Mouse (Mus musculus) liver, adult 2 months (tissue): ENCODE results near the gene Cntnap1. TPM values are rescaled to one million over a fixed set of nuclear protein-coding genes. Genes with fewer than 3 reads are reported as not detected.

Experiments
- DNase-seq: peaks from one replicate; pipeline ENCODE4 v3.0.0-alpha.2; 2011; ENCODE audit warnings: low read depth, low spot score; ENCODE audit errors: extremely low read depth
- H3K27ac ChIP-seq: fragments of 200-500 bp; replicated peaks from 2 replicates; pipeline ENCODE4 v1.5.1; 2012; ENCODE audit warnings: low read depth, mild to moderate bottlenecking, control low read depth, inconsistent platforms, low read length; ENCODE audit not compliant: insufficient read depth
- H3K27me3 ChIP-seq: fragments of 200-500 bp; 2 replicates; pipeline ENCODE4 v1.6.1; 2012; ENCODE audit warnings: mild to moderate bottlenecking, moderate library complexity, low read length, inconsistent platforms; ENCODE audit not compliant: control insufficient read depth, insufficient read depth
- H3K36me3 ChIP-seq: fragments of 200-500 bp; 2 replicates; pipeline ENCODE4 v1.6.1; 2012; ENCODE audit warnings: low read length, inconsistent platforms; ENCODE audit not compliant: control insufficient read depth, insufficient read depth
- H3K4me1 ChIP-seq: fragments of 200-500 bp; 2 replicates; pipeline ENCODE4 v1.6.1; 2011; ENCODE audit warnings: low read length; ENCODE audit not compliant: control insufficient read depth, insufficient read depth
- H3K4me3 ChIP-seq: fragments of 200-500 bp; 2 replicates; pipeline ENCODE4 v1.5.1; 2011; ENCODE audit warnings: low read depth, mild to moderate bottlenecking, control low read depth, low read length, moderate library complexity; ENCODE audit not compliant: insufficient read depth
- H3K79me2 ChIP-seq: fragments of 200-500 bp; 2 replicates; pipeline ENCODE4 v1.6.1; 2012; ENCODE audit warnings: inconsistent platforms, mild to moderate bottlenecking, low read length, moderate library complexity; ENCODE audit not compliant: control insufficient read depth, insufficient read depth
- H3K9ac ChIP-seq: fragments of 200-500 bp; 2 replicates; pipeline ENCODE4 v1.6.1; 2012; ENCODE audit warnings: low read depth, mild to moderate bottlenecking, control low read depth, inconsistent platforms, low read length
- CTCF ChIP-seq: fragments of 200-500 bp; IDR thresholded peaks from 2 replicates; pipeline ENCODE4 v1.5.1; 2011; ENCODE audit warnings: low read depth, low read length, control low read depth
- POLR2A ChIP-seq: fragments of 200-500 bp; IDR thresholded peaks from 2 replicates; pipeline ENCODE4 v1.6.1; 2011; ENCODE audit warnings: low read length, control low read depth; ENCODE audit not compliant: insufficient read depth; ENCODE audit errors: extremely low read depth
- WGBS: fragments of 180-500 bp; shearing (Covaris S2); methylation state at CpG from one replicate; pipeline ENCODE4 v1.1.7; 2018; 5-methylcytosine and 5-hydroxymethylcytosine counted together
- polyA plus RNA-seq: library from polyadenylated mRNA; depleted of rRNA; stranded (reverse); fragments of >200 nt; gene quantifications from 2 replicates; pipeline ENCODE4 v1.2.3, GENCODE M21; 2012
- total RNA-seq: library from RNA; depleted of rRNA; stranded (reverse); fragments of >200 nt; gene quantifications from 2 replicates; pipeline ENCODE4 v1.2.3, GENCODE M21; 2014

The Cntnap1 gene
- total and polyA plus RNA-seq, 2 experiments = 0.46 to 0.88 TPM

DNA sequence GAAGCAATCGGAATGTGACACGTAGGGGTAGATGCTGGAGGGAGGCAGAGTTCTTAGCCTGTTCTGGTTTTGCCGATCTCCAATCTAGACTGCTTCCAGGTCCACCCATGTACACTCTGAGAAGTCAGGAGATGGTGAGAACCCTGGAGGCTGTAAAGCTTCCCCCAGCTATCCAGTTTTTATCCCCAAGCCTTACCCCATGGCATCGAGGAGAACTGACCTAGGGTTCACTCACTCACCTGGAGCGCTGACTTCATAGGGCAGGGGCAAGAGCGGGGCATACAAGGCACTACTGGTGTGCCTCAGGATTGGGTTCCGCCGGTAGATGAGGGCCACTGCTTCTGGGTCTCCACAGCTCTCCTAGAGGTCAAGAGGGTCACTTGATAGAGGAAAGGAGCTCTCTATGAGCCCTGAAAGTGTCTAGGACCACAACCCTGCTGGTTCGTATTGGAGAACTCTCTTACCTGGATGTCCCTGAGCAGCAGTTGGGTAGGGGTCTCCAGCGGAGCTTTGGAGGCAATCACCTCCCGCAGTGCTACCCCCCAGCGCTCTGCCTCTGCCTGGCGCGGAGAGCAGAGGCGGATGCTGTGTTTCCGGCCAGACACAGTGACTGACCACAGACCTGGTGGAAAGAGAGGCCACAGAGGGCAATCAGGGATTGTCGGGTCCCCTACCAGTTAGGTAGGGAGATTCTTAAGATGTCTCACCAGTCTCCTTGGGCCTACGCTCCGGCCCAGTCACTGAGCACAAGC is 2.9 kb upstream of the Cntnap1 start:
- Histone ChIP-seq H3K27ac (no peak overlapping the region), H3K79me2 (peaks cover 12% of the 10 kb centered on the region; the same call in 1 of the 2 replicates), H3K9ac (no peak overlapping the region), H3K4me1 (peaks cover 10% of the 10 kb centered on the region), H3K4me3 (no peak overlapping the region), H3K36me3 (peaks cover 32% of the 10 kb centered on the region), H3K27me3 (no peaks in the 10 kb centered on the region)
- DNase-seq = no peak
- 93% methylated on average over 19 of the region's 19 CpGs for WGBS
- TF ChIP-seq CTCF (no peak), POLR2A (no peak)

DNA sequence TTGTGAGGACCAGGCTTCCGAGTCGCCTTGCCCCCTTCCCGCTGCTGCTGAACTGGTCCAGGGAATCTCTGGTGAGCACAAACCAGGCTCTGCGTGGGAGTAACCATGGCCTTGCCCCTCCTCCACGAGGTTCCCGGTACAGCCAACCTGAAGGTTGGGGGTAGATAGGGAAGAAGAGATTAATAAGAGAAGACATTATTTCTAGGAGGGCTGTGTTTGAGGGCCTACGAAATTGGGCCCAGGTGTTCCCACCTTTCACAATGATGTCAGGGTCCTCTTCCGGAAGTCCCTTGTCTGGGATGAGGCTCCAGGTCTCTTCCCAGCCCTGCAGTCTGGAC is 2.4 kb upstream of the Cntnap1 start:
- 87% methylated on average over 8 of the region's 8 CpGs for WGBS
- H3K27me3 ChIP-seq = no peaks in the 10 kb centered on the region

DNA sequence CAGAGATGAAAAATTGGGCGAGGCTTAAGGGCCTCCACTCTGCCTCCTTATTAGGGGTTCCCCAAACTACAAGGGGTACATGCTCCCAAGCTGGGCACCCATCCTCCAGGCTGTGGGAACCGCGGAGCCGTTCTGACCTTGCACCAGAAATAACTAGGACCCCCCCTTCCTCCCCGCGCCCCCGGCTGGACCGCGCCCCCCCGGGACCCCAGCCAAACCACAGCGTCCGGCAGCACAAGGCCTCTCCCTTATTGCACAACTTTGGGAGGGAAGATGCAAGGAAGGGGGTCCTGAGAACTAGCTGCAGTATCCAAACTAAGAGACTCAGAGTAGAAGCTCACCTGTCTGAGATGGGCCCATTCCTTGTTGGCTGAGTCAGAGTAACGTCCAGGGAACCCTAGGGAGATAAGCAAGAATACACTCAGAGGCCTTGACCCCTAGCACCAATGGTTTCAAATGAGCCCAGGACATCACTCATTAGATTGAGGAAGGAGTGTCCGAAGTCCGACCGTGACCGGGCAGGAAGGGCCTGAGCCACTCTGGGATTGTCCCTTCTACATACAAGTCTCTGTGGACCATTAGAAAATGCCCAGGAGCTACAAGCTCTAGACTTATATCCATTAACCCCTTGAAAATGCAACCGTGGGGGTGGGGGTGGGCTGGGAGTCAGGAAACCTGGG is 1.9 kb upstream of the Cntnap1 start:
- 56% methylated on average over 18 of the region's 18 CpGs for WGBS
- no peaks in the 10 kb centered on the region for H3K27me3 ChIP-seq
- H3K79me2 ChIP-seq = peaks cover 12% of the 10 kb centered on the region; the same call in 1 of the 2 replicates
- DNase-seq = no peak
- H3K36me3 ChIP-seq = peaks cover 32% of the 10 kb centered on the region
- no peak overlapping the region for H3K9ac ChIP-seq
- peaks cover 15% of the 10 kb centered on the region for H3K4me1 ChIP-seq
- no peak for TF ChIP-seq POLR2A
- TF ChIP-seq CTCF = no peak
- H3K27ac ChIP-seq = no peak overlapping the region
- H3K4me3 ChIP-seq = no peak overlapping the region

More for the DNA sequence above, 2.4 kb upstream of the Cntnap1 start:
- TF ChIP-seq CTCF = no peak
- TF ChIP-seq POLR2A = no peak
- no peak overlapping the region for H3K27ac ChIP-seq
- H3K4me3 ChIP-seq = no peak overlapping the region
- H3K9ac ChIP-seq = no peak overlapping the region
- H3K36me3 ChIP-seq = peaks cover 32% of the 10 kb centered on the region
- H3K4me1 ChIP-seq = peaks cover 11% of the 10 kb centered on the region
- no peak for DNase-seq
- peaks cover 12% of the 10 kb centered on the region; the same call in 1 of the 2 replicates for H3K79me2 ChIP-seq

DNA sequence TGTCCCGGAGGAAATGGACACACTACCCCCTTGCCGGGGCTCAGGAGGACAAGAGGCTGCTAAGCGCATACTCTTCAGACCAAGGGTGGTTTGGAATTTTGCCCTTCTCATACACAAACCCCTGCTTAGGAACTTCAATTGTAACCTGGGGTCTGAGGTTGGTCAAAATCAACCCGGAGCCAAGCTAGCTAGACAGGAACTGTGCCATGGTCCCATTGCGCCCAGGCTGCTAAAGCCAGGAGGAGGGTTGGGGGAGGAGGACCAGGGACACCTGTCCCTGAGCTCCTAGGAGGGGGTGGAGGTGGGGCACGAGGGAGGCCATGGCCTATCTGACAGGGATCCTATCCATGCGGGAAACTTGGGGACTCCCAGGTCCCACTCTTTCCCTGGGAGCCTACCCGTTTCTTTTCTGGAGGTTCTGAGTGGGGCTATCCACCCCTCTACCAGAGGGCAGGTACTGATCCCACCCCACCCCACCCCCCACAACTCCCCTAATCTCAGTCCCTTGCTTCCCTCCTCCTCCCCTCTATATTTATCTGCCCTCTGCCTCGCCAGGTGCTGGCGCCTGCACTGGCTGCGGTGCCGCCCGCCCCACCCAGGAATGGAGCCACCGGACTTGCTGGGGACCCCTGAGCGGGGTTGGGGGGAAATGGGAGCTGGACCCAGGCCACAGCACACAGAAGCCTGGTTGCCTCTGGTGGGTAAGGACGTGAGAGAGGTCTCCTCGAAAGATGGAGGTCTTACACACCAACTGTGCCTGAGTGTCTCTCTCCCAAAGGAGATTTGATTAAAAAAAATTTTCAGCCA is 819 bp upstream of the Cntnap1 start:
- no peak for DNase-seq
- no peaks in the 10 kb centered on the region for H3K27me3 ChIP-seq
- H3K79me2 ChIP-seq = peaks cover 12% of the 10 kb centered on the region; the same call in 1 of the 2 replicates
- H3K4me1 ChIP-seq = peaks cover 22% of the 10 kb centered on the region
- H3K36me3 ChIP-seq = peaks cover 26% of the 10 kb centered on the region
- H3K27ac ChIP-seq = no peak overlapping the region
- 40% methylated on average over 17 of the region's 17 CpGs for WGBS
- no peak for TF ChIP-seq POLR2A
- TF ChIP-seq CTCF = no peak
- peak overlapping the region; percentile 80 for H3K4me3 ChIP-seq
- H3K9ac ChIP-seq = peak overlapping the region; percentile 86

GRCm38 (mm10) chr11:101170811-101171610 is 688 bp downstream of the Cntnap1 start, which contains the start of gene Plekhh3:
TSS of gene Plekhh3 (minus strand) at chr11:101171351.
- peaks cover 13% of the 10 kb centered on the region for H3K36me3 ChIP-seq
- DNase-seq = peak; percentile 94
- under 1% methylated on average over 46 of the region's 50 CpGs for WGBS
- no peaks in the 10 kb centered on the region for H3K27me3 ChIP-seq
- H3K27ac ChIP-seq = peak within 1 kb of the TSS; percentile 90
- TF ChIP-seq CTCF = no peak
- peak; percentile 70 for TF ChIP-seq POLR2A
- peak within 1 kb of the TSS; percentile 80 for H3K4me3 ChIP-seq
- peak within 1 kb of the TSS; percentile 86 for H3K9ac ChIP-seq
- peaks cover 12% of the 10 kb centered on the region; the same call in 1 of the 2 replicates for H3K79me2 ChIP-seq
- peaks cover 22% of the 10 kb centered on the region for H3K4me1 ChIP-seq
